Mouse (Mus musculus): Measurements from ENCODE around the gene Actc1.

Gene Actc1

DNA sequence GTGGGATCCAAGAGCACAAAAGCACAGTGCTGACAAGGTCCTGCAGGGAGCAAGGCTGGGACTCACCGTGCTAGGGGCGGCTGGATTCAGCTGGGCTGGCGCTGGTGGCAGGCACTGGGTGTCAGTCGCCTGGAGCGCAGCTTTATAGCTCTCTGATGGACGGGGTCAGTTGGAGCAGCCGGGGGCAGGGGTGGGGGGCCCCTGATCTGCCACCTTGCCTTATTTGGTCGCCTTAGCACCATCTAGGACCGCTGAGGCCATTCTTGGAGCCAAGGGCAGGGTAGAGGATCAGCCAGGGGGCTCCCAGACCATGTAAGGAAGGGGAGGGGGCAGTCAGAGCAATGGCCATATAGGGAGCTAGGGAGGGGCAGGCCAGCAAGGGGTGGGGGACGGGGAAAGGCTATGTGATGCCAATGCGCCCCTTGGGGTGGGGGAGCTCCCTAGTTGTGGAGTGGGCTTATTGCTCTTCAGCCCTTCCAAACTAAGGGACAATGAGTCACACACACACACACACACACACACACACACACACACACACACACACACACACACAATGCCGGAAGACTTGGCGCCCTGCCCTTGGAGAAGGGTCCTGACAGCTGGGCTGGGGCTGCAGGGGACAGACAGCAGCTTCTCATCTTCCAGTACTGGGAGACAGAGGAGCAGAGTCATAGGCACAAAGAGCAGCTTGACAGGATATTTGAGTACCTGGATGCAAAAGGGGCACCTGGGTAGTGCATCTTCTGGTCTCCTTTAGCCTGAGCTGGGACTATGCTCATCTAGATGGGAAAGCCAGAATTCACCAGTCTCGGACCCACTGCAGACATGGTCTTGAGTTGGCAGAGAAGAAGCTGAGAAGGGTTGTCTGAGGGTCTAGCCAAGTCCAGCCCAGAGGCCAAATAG is at the start of gene Actc1:
TSS of gene Actc1 (minus strand) at position 853 of the 903 bp plus-strand sequence.
- DNase-seq (ENCODE audit: low spot score in 2 of 2), result no peak

DNA sequence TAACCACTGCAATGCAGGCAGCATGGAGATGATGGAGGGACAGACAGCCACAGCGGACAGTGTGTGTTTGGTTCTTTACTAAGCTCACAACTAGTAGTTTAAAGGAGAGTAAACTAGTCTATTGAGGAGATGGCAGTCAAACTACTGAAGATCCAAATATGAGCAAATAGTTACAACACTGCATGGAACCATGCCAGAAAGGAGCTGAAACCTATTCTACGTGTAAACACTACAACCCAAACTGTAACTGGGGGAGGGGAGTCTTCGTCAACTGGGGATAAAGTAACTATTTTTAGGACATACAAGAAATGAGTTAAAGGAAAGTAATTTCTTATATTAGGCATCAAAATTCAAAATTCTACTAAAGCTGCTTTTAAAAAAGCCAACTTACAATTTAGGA is 49.1 kb upstream of the Actc1 start:
- no peak for DNase-seq (ENCODE audit: low spot score in 2 of 2)

DNA sequence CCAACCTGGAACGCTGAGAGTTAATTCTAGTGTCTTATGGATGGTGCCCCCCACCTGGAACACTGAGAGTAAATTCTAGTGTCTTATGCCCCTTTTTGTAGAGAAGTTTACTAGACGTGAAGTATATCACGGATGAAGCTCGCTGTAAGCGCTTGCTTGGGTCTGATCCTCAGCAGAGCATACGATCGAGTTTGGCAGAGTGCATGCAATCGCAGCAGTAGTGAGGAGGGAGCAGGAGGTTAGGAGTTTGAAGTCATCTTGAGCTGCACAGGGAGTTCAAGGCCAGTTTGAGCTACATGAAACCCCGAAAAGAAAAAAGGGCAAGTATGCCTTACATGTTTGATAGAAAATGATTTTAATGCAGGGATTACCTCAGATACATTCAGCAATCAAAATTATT is 47.5 kb upstream of the Actc1 start:
- no peak for DNase-seq (ENCODE audit: low spot score in 2 of 2)

DNA sequence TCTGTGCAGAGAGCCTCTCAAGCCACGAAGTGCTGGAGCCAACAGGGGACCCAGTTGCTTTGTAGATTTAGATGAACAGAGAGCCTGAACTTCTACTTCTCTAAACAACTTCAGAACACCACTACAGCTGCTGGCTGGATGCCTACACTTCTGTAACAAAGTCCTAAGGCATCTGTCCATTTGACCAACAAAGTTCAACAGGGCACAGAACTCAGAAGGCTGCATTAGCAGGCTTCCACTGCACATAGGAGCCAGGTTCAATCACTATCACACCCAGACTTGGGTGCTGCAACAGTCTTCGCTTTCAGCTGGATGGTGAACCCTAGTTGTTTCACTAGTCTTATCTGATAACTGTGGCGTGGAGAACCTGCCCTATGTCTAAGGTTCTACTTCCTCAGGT is 46.5 kb upstream of the Actc1 start:
- no peak for DNase-seq (ENCODE audit: low spot score in 2 of 2)

DNA sequence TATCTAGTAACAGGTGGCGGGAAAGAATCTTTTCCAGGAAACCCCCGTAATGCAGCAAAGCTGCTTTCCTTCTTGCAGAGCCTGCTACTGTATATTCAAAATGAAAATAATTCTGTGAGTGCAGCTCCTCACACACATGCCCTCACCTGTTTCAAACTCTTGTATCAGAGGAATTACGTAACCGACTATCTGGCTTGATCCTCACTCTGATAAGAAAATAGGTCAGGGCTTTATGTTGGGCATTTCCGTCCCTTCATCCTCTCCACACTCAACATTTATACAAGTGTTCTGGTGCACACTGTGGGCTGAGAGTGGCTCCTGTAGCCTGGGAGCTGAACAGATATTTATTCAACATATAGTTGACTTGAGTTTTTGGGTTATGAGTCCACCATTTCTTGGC is 45.8 kb upstream of the Actc1 start:
- DNase-seq (ENCODE audit: low spot score in 2 of 2), result no peak

DNA sequence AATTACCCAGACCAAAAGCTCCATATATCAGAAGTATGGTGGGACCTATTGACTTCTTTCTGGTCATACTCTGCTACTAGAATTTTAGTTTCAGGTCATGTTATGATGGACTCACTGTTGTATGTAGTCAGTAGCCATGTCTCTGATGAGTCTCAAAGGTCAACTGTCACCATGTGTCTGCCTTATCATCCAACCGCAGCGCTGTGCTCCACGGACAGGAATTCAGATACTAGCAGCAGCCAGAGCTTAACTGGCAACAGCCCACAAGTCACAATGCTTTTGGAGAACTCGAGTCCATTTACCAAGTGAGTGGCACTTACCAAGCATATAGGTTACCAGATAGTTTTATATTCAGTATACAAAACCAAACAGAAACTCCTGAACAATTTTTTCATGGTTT is 44.3 kb upstream of the Actc1 start:
- DNase-seq (ENCODE audit: low spot score in 2 of 2), result no peak

DNA sequence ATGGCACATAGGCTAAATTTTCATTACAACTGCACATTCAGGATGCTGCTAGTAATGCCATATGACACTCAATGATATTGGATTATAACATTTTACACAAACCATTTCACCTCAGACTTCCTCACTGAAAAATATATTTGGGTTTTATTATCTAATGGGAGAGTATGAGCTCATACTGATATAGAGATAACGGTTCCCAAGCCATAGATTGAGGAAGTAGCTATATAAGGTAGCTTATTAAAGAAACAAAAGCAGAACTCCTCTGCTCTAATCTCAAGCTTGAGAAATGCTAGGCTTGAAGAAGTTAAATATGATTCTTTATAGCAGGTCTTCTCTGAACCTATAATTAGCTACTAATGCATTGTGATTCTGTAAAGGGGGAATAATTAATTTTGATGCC is 43.2 kb upstream of the Actc1 start:
- DNase-seq (ENCODE audit: low spot score in 2 of 2), result no peak

DNA sequence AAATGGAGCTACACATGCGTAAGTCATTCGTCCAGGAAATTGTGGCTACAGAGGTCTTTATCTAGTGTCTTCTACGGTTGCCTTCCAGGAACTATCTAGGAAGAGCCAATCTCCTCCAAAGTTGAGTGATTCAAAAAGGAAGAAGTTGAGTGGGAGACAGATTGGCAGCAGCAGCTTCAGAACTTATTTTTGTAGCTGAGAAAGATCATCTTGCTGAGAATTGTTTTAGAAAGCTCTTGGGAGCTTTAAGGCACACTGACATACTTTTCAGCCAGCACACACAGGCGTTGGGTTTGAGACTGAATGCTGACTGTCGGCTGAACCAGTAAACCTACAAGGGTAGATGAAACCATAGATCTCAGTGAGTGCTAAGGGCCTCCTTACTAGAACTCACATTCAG is 42.0 kb upstream of the Actc1 start:
- DNase-seq (ENCODE audit: low spot score in 2 of 2), result peak in 1 of 2 experiments; percentile 27

DNA sequence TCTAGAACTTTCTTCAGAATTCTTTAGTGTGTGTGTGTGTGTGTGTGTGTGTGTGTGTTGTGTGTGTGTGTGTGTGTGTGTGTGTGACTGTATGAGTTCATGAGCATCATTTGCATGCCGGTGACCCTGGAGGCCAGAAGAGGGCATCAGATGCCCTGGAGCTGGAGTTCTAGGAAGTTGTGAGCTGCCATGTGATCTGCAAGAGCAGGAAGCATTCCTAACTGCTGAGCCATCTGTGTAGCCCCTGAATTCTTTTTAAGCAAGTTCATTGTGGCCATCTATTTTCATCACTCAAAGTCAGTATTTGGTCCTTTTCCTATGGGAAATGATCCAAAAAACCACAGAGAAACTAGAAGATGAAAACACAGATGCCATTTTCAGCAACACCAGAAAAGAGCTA is 41.3 kb upstream of the Actc1 start:
- DNase-seq (ENCODE audit: low spot score in 2 of 2), result no peak

DNA sequence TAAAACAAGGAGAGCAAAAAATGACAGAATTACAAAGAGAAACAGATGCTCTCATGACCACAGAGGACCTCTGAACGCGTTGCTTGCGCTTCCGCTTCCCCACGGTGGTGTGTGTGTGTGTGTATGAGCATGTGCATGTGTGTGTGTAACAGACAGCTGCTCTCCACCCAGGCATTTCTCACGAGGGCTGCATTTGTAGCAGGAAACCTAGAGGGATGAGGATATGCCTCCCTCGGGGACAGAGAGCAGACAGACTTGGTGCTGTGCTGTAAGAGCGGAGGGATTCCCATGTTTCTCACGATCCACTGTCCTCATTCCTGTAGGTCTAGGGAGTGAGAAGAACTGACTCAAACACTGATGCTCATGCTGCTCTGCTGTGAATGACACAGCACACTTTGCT is 40.2 kb upstream of the Actc1 start:
- no peak for DNase-seq (ENCODE audit: low spot score in 2 of 2)

DNA sequence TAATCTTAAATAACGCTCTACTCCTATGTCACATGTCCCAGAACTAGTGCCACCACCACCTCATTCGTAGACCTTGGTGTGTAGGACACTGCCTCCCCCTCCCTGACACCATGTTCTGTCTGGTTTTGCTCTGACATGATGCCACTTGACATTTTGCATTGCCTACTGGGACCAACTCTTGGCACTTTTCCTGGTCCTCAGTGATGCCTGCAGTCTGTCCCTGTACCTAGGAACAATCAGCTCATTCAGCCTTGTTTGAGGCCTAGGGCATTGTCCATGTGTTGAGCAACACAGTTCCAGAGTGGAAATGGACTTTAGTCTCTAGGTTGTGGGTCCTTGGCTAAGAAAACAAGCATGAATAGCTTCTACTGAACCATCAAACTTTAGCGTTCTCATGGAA is 36.5 kb upstream of the Actc1 start:
- DNase-seq (ENCODE audit: low spot score in 2 of 2), result no peak

DNA sequence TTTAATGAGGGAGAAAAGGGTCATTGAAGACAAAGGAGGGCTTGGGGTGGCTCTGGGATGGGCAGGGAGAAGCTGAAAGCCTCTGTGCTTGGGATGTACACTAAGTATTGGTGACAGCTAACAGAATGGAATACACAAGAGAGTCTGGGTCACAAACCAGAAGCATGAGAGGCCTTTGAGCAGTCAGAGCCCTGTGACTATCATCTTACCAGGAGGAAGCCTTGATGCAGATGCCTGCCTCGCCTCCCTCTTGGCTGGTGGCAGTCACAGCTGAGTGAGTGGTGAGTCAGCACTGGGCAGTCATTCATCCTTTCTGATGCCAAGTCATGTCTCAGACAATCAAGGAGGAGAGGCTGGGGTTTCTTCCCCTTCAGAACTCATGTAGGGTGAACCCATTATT is 33.9 kb upstream of the Actc1 start:
- peak in 1 of 2 experiments; percentile 14 for DNase-seq (ENCODE audit: low spot score in 2 of 2)

DNA sequence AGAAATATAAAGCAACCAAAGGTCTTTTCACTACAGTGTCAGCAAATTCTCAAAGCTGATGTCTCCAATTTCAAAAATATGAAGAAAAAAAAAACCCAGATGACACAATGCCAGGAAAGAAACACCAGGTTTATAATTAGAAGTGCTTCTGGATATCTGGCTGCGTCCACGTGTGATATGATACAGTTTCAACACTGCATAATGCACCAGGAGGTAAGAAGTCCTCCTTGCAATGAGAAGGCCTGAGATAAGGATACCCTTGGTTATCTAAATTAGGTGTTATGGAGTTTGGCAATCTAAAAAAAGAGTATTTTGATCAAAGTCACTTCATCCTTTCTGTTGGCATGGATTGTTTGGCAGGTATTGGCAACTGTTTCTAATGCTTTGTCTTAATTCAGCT is 18.5 kb upstream of the Actc1 start:
- no peak for DNase-seq (ENCODE audit: low spot score in 2 of 2)

DNA sequence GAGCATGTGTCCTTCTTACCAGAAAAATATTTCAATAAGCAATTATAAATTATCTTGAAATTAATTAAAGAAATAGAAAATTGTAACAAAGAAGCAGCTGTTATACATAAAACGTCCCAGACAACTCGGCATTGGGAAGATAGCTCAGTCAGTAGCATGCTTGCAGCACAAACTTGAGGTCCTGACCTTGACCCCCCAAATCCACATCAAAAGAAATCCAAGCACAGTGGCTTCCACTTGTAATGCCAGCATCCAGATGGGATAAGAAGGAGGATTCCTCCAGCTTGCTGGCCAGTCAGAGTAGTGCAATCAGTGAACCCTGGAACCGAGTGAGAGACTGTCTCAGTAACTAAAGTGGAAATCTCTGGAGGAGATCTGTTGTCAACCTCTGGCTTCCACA is 12.9 kb upstream of the Actc1 start:
- no peak for DNase-seq (ENCODE audit: low spot score in 2 of 2)

DNA sequence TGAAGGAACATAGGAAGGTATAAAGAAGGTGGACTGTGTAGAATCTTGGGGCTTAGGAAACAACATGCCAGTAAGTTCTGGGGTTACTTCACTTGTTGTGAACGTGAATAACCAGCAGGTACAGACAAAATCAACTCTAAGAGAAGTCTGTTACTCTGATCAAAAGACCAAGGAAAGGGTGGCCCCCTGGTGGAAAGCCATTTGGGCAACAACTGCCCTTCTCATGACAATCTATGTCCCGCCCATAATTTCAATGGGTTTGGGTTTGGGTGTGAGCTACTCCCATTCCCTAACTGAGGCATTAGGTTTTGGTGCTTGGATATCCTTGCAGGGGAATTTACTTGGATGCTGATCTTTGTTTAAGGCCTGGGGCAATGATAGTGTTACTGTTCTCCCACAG is 10.7 kb upstream of the Actc1 start:
- DNase-seq (ENCODE audit: low spot score in 2 of 2), result no peak

DNA sequence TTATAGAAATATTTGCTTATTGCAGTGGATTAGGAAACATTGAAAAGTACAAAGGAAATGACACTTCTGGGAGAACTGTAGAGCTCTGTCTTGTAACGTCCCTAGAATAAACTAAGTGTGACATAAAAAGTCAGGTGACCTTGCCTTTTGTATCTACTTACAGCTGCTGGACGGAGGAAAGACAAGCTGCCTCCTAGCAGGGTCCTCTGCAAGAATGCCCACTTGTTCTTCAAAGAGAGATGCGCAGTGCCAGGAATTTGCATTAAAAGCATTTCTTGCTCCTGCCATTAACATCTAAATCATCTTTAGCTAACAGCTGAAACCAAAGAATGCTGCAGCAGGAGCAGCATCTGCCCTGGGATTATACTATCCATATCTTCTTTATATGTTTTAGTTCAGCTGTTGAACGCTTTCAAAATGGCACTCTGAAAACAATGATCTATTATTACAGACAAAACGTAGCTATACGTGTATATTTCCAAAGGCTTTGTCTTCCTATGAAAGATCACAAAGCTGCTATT is 6.8 kb upstream of the Actc1 start:
- DNase-seq (ENCODE audit: low spot score in 2 of 2), result no peak

DNA sequence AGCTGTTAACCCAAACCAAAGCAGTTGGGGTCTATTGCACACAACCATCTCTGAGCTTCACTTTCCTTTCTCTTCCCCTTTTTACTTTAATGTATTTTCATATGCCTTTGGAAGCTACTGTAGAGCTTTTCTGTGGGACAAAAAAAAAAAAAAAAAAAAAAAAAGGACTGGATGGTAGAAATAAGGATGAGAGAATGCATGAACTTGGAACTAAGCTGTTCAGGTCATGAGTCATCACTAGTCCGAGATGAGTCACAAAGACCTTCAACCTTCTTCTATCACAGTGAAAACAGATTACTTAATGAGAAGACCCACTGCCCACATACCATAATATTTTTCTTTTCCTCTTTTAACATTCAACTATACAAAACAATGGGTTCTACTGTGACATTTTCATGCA is 6.3 kb upstream of the Actc1 start:
- DNase-seq (ENCODE audit: low spot score in 2 of 2), result no peak

DNA sequence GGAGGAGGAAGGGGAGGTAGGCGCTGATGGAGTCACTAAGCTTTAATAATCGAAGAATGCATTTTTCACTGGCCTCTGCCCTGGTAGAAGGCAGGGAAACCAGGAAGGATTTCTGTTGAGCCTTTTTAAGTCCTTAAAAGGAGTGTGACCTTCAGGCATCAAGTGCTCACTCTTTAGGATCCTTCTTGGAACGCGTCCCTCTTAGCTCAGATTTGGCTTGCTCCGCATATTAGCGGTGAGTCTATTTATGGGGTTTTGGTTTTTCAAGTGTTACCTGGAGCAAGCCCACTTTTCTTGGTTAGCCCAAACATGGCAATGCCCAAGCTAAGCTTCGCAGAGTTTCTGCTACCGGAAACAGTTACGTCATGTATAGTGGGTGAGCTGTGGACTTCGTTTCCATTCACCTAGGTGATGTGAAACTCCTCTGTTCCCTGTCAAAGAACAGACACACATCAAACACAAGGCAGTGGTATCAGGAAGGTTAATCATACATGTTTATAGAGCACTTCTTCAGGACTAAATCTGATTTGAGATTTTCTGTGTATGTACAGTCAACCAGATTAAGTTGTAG is 5.0 kb upstream of the Actc1 start:
- no peak for DNase-seq (ENCODE audit: low spot score in 2 of 2)

DNA sequence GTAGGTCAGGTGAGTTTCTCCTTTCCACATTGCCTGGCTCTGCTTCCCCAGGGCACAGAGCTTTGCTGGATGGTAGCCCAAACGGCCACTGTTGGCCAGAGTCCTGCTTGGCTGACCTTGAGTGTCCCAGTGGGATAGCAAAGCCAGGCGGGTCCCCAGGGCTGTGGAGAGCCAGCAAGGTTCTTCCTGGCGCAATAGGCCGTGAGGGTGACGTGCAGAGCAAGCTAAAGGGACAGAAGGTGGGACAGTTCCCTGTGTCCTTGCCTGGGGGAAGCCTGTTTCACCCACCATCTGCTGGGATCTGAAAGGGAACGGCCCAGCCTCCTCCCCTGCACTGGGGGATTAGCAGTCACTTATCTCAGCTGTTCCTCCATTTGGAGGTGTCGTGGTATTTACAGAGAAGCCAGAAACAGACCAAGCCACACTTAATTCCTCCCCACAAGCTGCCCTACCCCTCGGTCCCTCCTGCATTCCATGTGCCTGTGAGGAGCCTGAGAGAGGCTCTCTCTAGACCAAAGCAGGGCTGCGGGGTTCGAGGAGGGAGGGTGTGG is 4.0 kb upstream of the Actc1 start:
- no peak for DNase-seq (ENCODE audit: low spot score in 2 of 2)

DNA sequence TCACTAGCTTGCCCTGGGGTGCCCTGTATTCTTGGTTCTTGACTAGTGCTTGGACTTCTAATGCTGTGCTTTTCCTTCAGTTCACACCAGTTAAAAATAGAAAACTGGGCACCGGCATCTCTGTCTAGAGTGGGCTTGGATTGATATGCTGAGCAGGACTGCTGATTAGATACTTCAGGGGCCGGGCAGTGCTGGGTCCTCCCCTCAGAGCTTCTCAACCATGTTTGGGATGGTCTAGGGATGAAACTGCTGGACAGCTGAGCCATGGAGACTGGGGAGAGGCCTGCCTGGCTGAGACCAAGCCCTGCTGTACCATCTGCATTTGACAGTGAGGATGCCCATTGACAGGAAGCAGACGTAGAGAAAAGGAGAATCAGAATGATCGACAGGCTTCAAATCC is 781 bp upstream of the Actc1 start:
- no peak for DNase-seq (ENCODE audit: low spot score in 2 of 2)

DNA sequence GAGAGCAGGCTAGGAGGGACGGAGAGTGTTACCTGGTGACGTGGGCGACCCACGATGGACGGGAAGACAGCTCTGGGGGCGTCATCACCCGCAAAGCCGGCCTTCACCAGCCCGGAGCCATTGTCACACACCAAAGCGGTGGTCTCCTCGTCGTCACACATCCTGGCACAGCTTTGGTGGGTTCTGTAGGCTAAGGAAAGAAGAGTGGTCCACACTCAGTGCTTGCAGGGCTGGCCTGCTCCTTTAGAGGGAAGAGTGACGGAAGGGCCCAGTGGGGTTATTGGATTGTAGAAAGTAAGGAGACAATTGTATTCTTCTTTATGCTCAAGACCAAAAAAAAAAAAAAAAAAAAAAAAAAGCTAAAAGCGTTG is 1.5 kb downstream of the Actc1 start:
- no peak for DNase-seq (ENCODE audit: low spot score in 2 of 2)

DNA sequence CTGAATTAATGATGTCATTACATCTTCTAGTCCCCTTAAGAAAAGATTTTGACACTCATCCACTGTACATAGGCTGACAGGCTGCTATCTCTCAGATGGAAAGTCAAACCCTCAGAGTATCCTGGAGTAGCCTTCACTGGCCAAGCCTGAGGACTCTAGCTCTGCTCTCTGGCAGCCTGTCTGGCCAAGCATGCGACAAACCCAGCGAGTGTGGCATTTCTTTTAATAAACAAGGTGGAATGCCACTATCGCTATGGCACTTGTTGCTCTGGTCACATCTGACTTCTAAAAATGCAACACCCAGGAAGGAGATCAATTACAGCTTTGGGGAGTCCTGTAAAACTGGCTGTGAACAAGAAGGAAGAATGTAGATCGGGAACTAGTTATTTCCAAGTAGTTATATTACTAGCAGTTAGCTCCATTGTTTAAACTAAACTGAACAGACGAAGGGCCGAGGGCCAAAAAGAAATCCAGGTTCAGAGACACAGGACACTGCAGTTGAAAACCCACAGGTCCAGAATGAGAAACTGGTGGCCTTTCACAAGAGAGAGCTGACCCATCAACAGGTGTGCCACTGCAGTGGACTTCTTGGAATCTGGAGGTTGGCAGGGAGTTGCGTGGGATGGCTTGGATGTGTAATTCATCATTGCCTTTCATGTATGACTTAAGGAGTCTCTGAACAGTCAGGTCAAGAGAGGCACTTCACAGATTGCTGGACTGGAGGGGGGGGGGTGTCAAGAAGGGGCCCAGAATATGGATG is 2.1 kb downstream of the Actc1 start:
- no peak for DNase-seq (ENCODE audit: low spot score in 2 of 2)
